Mouse (Mus musculus) ES-Bruce4 (cell line): Measurements from ENCODE around the gene Cbl. TPM values are rescaled to one million over a fixed set of nuclear protein-coding genes. Genes with fewer than 3 reads are reported as not detected.

Source experiments
- H3K27ac ChIP-seq: 2 replicates; pipeline ENCODE4 v1.5.1; 2012; ENCODE audit warnings: low read length, inconsistent platforms; ENCODE audit not compliant: insufficient read depth
- H3K27me3 ChIP-seq: 2 replicates; pipeline ENCODE4 v1.6.1; 2012; ENCODE audit warnings: mild to moderate bottlenecking, low read length, inconsistent platforms; ENCODE audit not compliant: control insufficient read depth, poor library complexity, insufficient read depth, severe bottlenecking
- H3K36me3 ChIP-seq: 2 replicates; pipeline ENCODE4 v1.6.1; 2012; ENCODE audit warnings: inconsistent platforms, mild to moderate bottlenecking, low read length, moderate library complexity; ENCODE audit not compliant: control insufficient read depth, poor library complexity, insufficient read depth, severe bottlenecking
- H3K4me1 ChIP-seq: one replicate; pipeline ENCODE4 v1.8.1; 2011; ENCODE audit warnings: low read length; ENCODE audit not compliant: control insufficient read depth, insufficient read depth
- H3K4me3 ChIP-seq: 2 replicates; pipeline ENCODE4 v1.5.1; 2011; ENCODE audit warnings: low read depth, mild to moderate bottlenecking, low read length
- H3K9ac ChIP-seq: 2 replicates; pipeline ENCODE4 v1.6.1; 2012; ENCODE audit warnings: low read depth, mild to moderate bottlenecking, inconsistent platforms; ENCODE audit not compliant: poor library complexity, severe bottlenecking
- H3K9me3 ChIP-seq: replicated peaks from 2 replicates; pipeline ENCODE4 v1.6.1; 2012; ENCODE audit warnings: mild to moderate bottlenecking, low read length, inconsistent platforms; ENCODE audit not compliant: control insufficient read depth, poor library complexity, insufficient read depth, severe bottlenecking
- CTCF ChIP-seq: IDR thresholded peaks from one replicate; pipeline ENCODE4 v1.8.1; 2011; ENCODE audit warnings: low read depth, low read length
- EP300 ChIP-seq: IDR thresholded peaks from 2 replicates; pipeline ENCODE4 v1.6.1; 2011; ENCODE audit warnings: low read depth, low read length; ENCODE audit not compliant: insufficient read depth
- POLR2A ChIP-seq: IDR thresholded peaks from one replicate; pipeline ENCODE4 v1.8.1; 2011; ENCODE audit warnings: low read length; ENCODE audit not compliant: insufficient read depth
- polyA plus RNA-seq: library from polyadenylated mRNA; stranded (reverse); fragments of >200 nt; gene quantifications from 2 replicates; pipeline ENCODE4 v1.2.4, GENCODE M21; 2011; ENCODE audit warnings: low read depth; ENCODE audit not compliant: missing spikeins, insufficient read depth, insufficient read length

The Cbl gene
- polyA plus RNA-seq, 1 experiment, result 58.8 TPM

- TF ChIP-seq EP300, result no peak
- Histone ChIP-seq H3K27me3 (no peaks in the 10 kb centered on the region), H3K9me3 (no peaks in the 10 kb centered on the region), H3K9ac (no peak overlapping the region), H3K27ac (no peak overlapping the region), H3K36me3 (peaks cover 16% of the 10 kb centered on the region), H3K4me3 (no peak overlapping the region), H3K4me1 (peaks cover 2% of the 10 kb centered on the region)
These were observed 33.4 kb downstream of the Cbl start for GRCm38 (mm10) chr9:44200458-44200857.

GRCm38 (mm10) chr9:44199580-44199979 lies 34.3 kb downstream of the Cbl start:
- no peak overlapping the region for H3K27ac ChIP-seq
- H3K4me3 ChIP-seq, result no peak overlapping the region
- no peaks in the 10 kb centered on the region for H3K9me3 ChIP-seq
- TF ChIP-seq EP300 (no peak), POLR2A (no peak), CTCF (no peak)
- no peak overlapping the region for H3K9ac ChIP-seq
- H3K27me3 ChIP-seq, result no peaks in the 10 kb centered on the region
- H3K4me1 ChIP-seq, result peaks cover 2% of the 10 kb centered on the region
- H3K36me3 ChIP-seq, result peaks cover 18% of the 10 kb centered on the region

GRCm38 (mm10) chr9:44199166-44199565 lies 34.7 kb downstream of the Cbl start:
- Histone ChIP-seq H3K4me1 (peaks cover 2% of the 10 kb centered on the region), H3K4me3 (no peak overlapping the region), H3K27ac (no peak overlapping the region), H3K9ac (no peak overlapping the region), H3K27me3 (no peaks in the 10 kb centered on the region), H3K9me3 (no peaks in the 10 kb centered on the region), H3K36me3 (peaks cover 19% of the 10 kb centered on the region)
- TF ChIP-seq POLR2A (no peak), EP300 (no peak), CTCF (no peak)

- Histone ChIP-seq H3K9me3 (no peaks in the 10 kb centered on the region), H3K9ac (no peak overlapping the region), H3K4me1 (peaks cover 2% of the 10 kb centered on the region), H3K27ac (no peak overlapping the region), H3K36me3 (peaks cover 26% of the 10 kb centered on the region), H3K4me3 (no peak overlapping the region), H3K27me3 (no peaks in the 10 kb centered on the region)
- TF ChIP-seq CTCF (no peak), POLR2A (no peak), EP300 (no peak)
These were observed 37.5 kb downstream of the Cbl start for GRCm38 (mm10) chr9:44196354-44196753.

- Histone ChIP-seq H3K4me3 (no peak overlapping the region), H3K36me3 (peaks cover 15% of the 10 kb centered on the region), H3K27ac (no peak overlapping the region), H3K4me1 (peaks cover 2% of the 10 kb centered on the region), H3K9me3 (no peaks in the 10 kb centered on the region), H3K27me3 (no peaks in the 10 kb centered on the region), H3K9ac (no peak overlapping the region)
- TF ChIP-seq EP300, result no peak
- no peak for TF ChIP-seq POLR2A
- no peak for TF ChIP-seq CTCF
These were observed 39.8 kb downstream of the Cbl start for GRCm38 (mm10) chr9:44194000-44194399.

GRCm38 (mm10) chr9:44192794-44193193 lies 41.1 kb downstream of the Cbl start:
- Histone ChIP-seq H3K9ac (no peak overlapping the region), H3K27ac (no peak overlapping the region), H3K4me3 (no peak overlapping the region), H3K36me3 (peaks cover 12% of the 10 kb centered on the region), H3K4me1 (no peaks in the 10 kb centered on the region), H3K27me3 (no peaks in the 10 kb centered on the region), H3K9me3 (no peaks in the 10 kb centered on the region)
- TF ChIP-seq CTCF (no peak), EP300 (no peak), POLR2A (no peak)
